Mouse (Mus musculus) T-helper 17 cell (primary cell): ENCODE measurements at regions not wholly inside any gene's neighbourhood (a gene's known extent, or its start where the extent isn't known, plus 50 kb on each side); places are given as distances from the start of the nearest gene placed in this dataset.

Experiments used
- in situ Hi-C, 2 experiments: fragments of 300-600 bp; cut with MboI, MseI; formaldehyde crosslinking; loops; 1 replicate in 1 of 2; 2 replicates in 1 of 2; pipeline ENCODE4 v1.15.1; 2025; ENCODE audit warnings: high pct_unique_total_duplicates in 2 of 2

- in situ Hi-C loops: no loop called here
These were observed 245.1 kb downstream of the Rps24 start for GRCm38 (mm10) chr14:24731872-24732525.

GRCm38 (mm10) chr14:24733326-24733725, 246.4 kb downstream of the Rps24 start:
- in situ Hi-C loops: no loop called here

- in situ Hi-C loops: no loop called here
These were observed 251.9 kb downstream of the Rps24 start for GRCm38 (mm10) chr14:24738869-24739268.

GRCm38 (mm10) chr14:24744451-24744850, 257.5 kb downstream of the Rps24 start:
- in situ Hi-C loops: no loop called here

GRCm38 (mm10) chr14:24745730-24746129, 258.8 kb downstream of the Rps24 start:
- in situ Hi-C loops: no loop called here

- in situ Hi-C loops: no loop called here
These were observed 260.5 kb downstream of the Rps24 start for GRCm38 (mm10) chr14:24747471-24747795.

GRCm38 (mm10) chr14:24747796-24748496, 261.0 kb downstream of the Rps24 start:
- in situ Hi-C loops: no loop called here

- in situ Hi-C loops: no loop called here
These were observed 261.6 kb downstream of the Rps24 start for GRCm38 (mm10) chr14:24748497-24748862.

GRCm38 (mm10) chr14:24749313-24749712, 262.4 kb downstream of the Rps24 start:
- in situ Hi-C loops: no loop called here

GRCm38 (mm10) chr14:24751227-24751626, 264.3 kb downstream of the Rps24 start:
- in situ Hi-C loops: no loop called here

- in situ Hi-C loops: no loop called here
These were observed 267.8 kb downstream of the Rps24 start for GRCm38 (mm10) chr14:24754753-24755152.

- in situ Hi-C loops: no loop called here
These were observed 268.6 kb downstream of the Rps24 start for GRCm38 (mm10) chr14:24755426-24756117.

GRCm38 (mm10) chr14:24757302-24757701, 270.4 kb downstream of the Rps24 start:
- in situ Hi-C loops: no loop called here

GRCm38 (mm10) chr14:24757843-24758242, 270.9 kb downstream of the Rps24 start:
- in situ Hi-C loops: no loop called here

- in situ Hi-C loops: loop anchor here in 1 of 2 experiments (10.0 kb wide), 1 partner anchor 984 kb away; no protein-coding TSS in a partner anchor
These were observed 274.0 kb downstream of the Rps24 start for GRCm38 (mm10) chr14:24760926-24761325.

- in situ Hi-C loops: loop anchor here in 1 of 2 experiments (10.0 kb wide), 1 partner anchor 982 kb away; no protein-coding TSS in a partner anchor
These were observed 275.7 kb downstream of the Rps24 start for GRCm38 (mm10) chr14:24762468-24763274.

- in situ Hi-C loops: loop anchor here in 1 of 2 experiments (10.0 kb wide), 1 partner anchor 981 kb away; no protein-coding TSS in a partner anchor
These were observed 276.4 kb downstream of the Rps24 start for GRCm38 (mm10) chr14:24763275-24763812.

GRCm38 (mm10) chr14:24763845-24764244, 276.9 kb downstream of the Rps24 start:
- in situ Hi-C loops: loop anchor here in 1 of 2 experiments (10.0 kb wide), 1 partner anchor 981 kb away; no protein-coding TSS in a partner anchor

GRCm38 (mm10) chr14:24766260-24766659, 279.3 kb downstream of the Rps24 start:
- in situ Hi-C loops: loop anchor here in 1 of 2 experiments (10.0 kb wide), 1 partner anchor 979 kb away; no protein-coding TSS in a partner anchor

GRCm38 (mm10) chr14:24766690-24767089, 279.8 kb downstream of the Rps24 start:
- in situ Hi-C loops: loop anchor here in 1 of 2 experiments (10.0 kb wide), 1 partner anchor 978 kb away; no protein-coding TSS in a partner anchor

GRCm38 (mm10) chr14:24767316-24767715, 280.4 kb downstream of the Rps24 start:
- in situ Hi-C loops: loop anchor here in 1 of 2 experiments (10.0 kb wide), 1 partner anchor 977 kb away; no protein-coding TSS in a partner anchor
